ENCODE assay signal across 11 mouse cellular contexts in the genomic region with DNA sequence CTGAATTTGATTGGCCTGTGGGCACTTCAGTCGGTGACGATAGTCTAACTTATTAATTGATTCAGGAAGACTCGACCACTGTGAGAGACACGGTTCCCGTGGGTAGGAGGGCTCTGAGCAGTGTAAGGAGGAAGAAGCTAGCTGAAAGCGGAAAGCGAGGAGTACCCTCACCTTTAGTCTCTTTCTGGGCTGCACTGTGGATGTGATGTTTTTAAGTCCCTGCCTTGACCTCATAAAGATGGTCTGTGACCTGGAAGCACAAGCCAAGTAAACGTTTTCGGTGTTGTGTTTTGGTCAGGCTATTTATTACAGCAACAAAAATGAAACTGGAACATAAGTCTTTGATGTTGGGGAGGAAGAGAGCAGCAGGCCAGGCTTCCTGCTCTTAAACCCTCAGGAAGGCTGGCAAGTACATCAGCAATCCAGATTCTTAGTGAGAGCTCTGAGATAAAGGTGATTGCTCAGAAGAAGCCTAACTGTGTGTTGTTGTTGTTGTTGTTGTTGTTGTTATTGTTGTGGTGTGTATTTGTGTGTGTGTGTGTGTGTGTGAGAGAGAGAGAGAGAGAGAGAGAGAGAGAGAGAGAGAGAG. TPM values are rescaled to one million over a fixed set of nuclear protein-coding genes. Genes with fewer than 3 reads are reported as not detected.
DNase-seq lines count a peak whose midpoint lies in the region; ATAC-seq and TF ChIP-seq lines count a peak whose summit lies in the region.
"Had no signal": no experiment of that assay in that cellular context is flagged by ENCODE, and none has a peak within 500 bp of the region (broad histone marks: within the 10 kb centered on the region; RNA-seq: fewer than 3 reads in every experiment).

No protein-coding gene starts in this region.

- H3K27ac ChIP-seq in gastrocnemius, adult 2 months, result peak overlapping the region; percentile 84
- H3K27ac ChIP-seq in intestine, postnatal 0 days (ENCODE audit: low read depth, low read length), result no peak overlapping the region
- no peak overlapping the region for H3K27ac ChIP-seq in hindbrain, embryonic 12.5 days
- H3K27ac ChIP-seq: embryonic facial prominence, embryonic 12.5 days; liver, embryonic 12.5 days had no signal

- no peak for DNase-seq in gastrocnemius, adult 2 months
- DNase-seq in gastrocnemius, postnatal 10 days, result no peak
- peak; percentile 43 for DNase-seq in lung, postnatal 36 days
- DNase-seq in lung, postnatal 10 days, result no peak
- DNase-seq in kidney, postnatal 25 days, result peak; percentile 21 to 53

- no peaks in the 10 kb centered on the region for H3K27me3 ChIP-seq in intestine, postnatal 0 days (replicated peaks; ENCODE audit: control insufficient read depth, insufficient read depth, low read length)
- H3K27me3 ChIP-seq in hindbrain, embryonic 12.5 days, result no peaks in the 10 kb centered on the region
- H3K27me3 ChIP-seq: embryonic facial prominence, embryonic 12.5 days; liver, embryonic 12.5 days had no signal

- no peak overlapping the region for H3K9ac ChIP-seq in intestine, postnatal 0 days (ENCODE audit: low read depth, low read length)
- no peak overlapping the region for H3K9ac ChIP-seq in hindbrain, embryonic 12.5 days
- H3K9ac ChIP-seq: embryonic facial prominence, embryonic 12.5 days; liver, embryonic 12.5 days had no signal

- intact Hi-C loops in gastrocnemius, adult 2 months (cut with DNase I), result no loop called here

- WGBS in intestine, postnatal 0 days, result 76% methylated on average over 9 of the region's 9 CpGs
- WGBS in hindbrain, embryonic 12.5 days, result 86% methylated on average over 9 of the region's 9 CpGs

- ATAC-seq in common myeloid progenitor, adult 5-6 weeks (replicated peaks; ENCODE audit: low read depth, poor library complexity, severe bottlenecking), result 0 out of 2 replicates have a peak, but pooled peaks have one; percentile 15
- no peak for ATAC-seq in intestine, postnatal 0 days
- ATAC-seq in hindbrain, embryonic 12.5 days (ENCODE audit: low FRiP score), result no peak
- ATAC-seq: forebrain, embryonic 16.5 days; liver, embryonic 12.5 days had no signal

- no peak overlapping the region for H3K4me2 ChIP-seq in intestine, postnatal 0 days (replicated peaks; ENCODE audit: low read depth)
- H3K4me2 ChIP-seq in hindbrain, embryonic 12.5 days (replicated peaks), result no peak overlapping the region
- H3K4me2 ChIP-seq: embryonic facial prominence, embryonic 12.5 days; liver, embryonic 12.5 days had no signal

- no peaks in the 10 kb centered on the region for H3K4me1 ChIP-seq in intestine, postnatal 0 days (replicated peaks; ENCODE audit: control insufficient read depth, insufficient read depth, low read length)
- H3K4me1 ChIP-seq in hindbrain, embryonic 12.5 days, result peaks cover 5% of the 10 kb centered on the region; the same call in 1 of the 2 replicates
- H3K4me1 ChIP-seq: embryonic facial prominence, embryonic 12.5 days; liver, embryonic 12.5 days had no signal

- no peaks in the 10 kb centered on the region for H3K36me3 ChIP-seq in intestine, postnatal 0 days (ENCODE audit: control insufficient read depth, insufficient read depth)
- H3K36me3 ChIP-seq in hindbrain, embryonic 12.5 days, result no peaks in the 10 kb centered on the region
- H3K36me3 ChIP-seq: embryonic facial prominence, embryonic 12.5 days; liver, embryonic 12.5 days had no signal

- no peaks in the 10 kb centered on the region for H3K9me3 ChIP-seq in intestine, postnatal 0 days (ENCODE audit: control insufficient read depth)
- H3K9me3 ChIP-seq in hindbrain, embryonic 12.5 days (replicated peaks), result no peaks in the 10 kb centered on the region
- H3K9me3 ChIP-seq: liver, embryonic 12.5 days had no signal

- no peak for TF ChIP-seq CTCF in gastrocnemius, adult 2 months (IDR thresholded peaks at IDR 0.05)
- TF ChIP-seq CTCF in intestine, postnatal 0 days (IDR thresholded peaks at IDR 0.05; ENCODE audit: low read depth), result no peak

- peak overlapping the region; percentile 28; the same call in 1 of the 2 replicates for H3K4me3 ChIP-seq in gastrocnemius, adult 2 months
- H3K4me3 ChIP-seq in intestine, postnatal 0 days (ENCODE audit: low read depth, low read length), result no peak overlapping the region
- no peak overlapping the region for H3K4me3 ChIP-seq in hindbrain, embryonic 12.5 days
- H3K4me3 ChIP-seq: embryonic facial prominence, embryonic 12.5 days; liver, embryonic 12.5 days had no signal

RNA-seq across cellular contexts. Expression of gene Galnt15, which starts 23.0 kb away (rescaled TPM):
- 10 to 100 TPM in 1 of 2 experiments, 1 to 10 TPM in 1; 3.8 to 10.4 TPM for total RNA-seq in gastrocnemius, adult 2 months (2021)
- 10 to 100 TPM; 22.2 to 23.2 TPM for total RNA-seq in gastrocnemius, postnatal 10 days (2021)
- not detected in 2 replicates for total RNA-seq in common myeloid progenitor, adult 5-6 weeks (2017)
- polyA plus RNA-seq in intestine, postnatal 0 days (2015; fragmentation: Nextera tagmentation; extraction: Ambion mirVana), result 0.35 and 0.42 TPM in 2 replicates
- polyA plus RNA-seq in hindbrain, embryonic 12.5 days (2016; fragmentation: Nextera tagmentation; extraction: Ambion mirVana), result 0.12 and 0.14 TPM in 2 replicates
- polyA plus RNA-seq: liver, embryonic 12.5 days had no signal

Comparison
In these comparisons a context has a peak if more than half of its experiments do, and no peak if none do; other contexts are left out.
1. DNase-seq: peak in lung, postnatal 36 days (single experiment) and kidney, postnatal 25 days (2 of 2); none in gastrocnemius, adult 2 months (single experiment), gastrocnemius, postnatal 10 days (single experiment) and lung, postnatal 10 days (single experiment).